Mouse (Mus musculus): ENCODE results near the gene Ankrd11. TPM values are rescaled to one million over a fixed set of nuclear protein-coding genes. Genes with fewer than 3 reads are reported as not detected.

Gene Ankrd11
- polyA plus RNA-seq, 1 experiment = 67.5 TPM

GRCm38 (mm10) chr8:122993031-122993430 lies 49.0 kb downstream of the Ankrd11 start:
- 65% methylated on average over 3 of the region's 3 CpGs for WGBS
- no peak for DNase-seq
- no peak overlapping the region for H3K4me3 ChIP-seq (replicated peaks; ENCODE audit: extremely low read depth, low read depth, low read length)
- peaks cover 44% of the 10 kb centered on the region for H3K4me1 ChIP-seq (ENCODE audit: control insufficient read depth, insufficient read depth, low read length)
- TF ChIP-seq POLR2A (IDR thresholded peaks at IDR 0.05; ENCODE audit: borderline replicate concordance, extremely low read depth, low read depth, low read length) (no peak), CTCF (IDR thresholded peaks at IDR 0.05; ENCODE audit: insufficient read depth, low read length) (no peak)

GRCm38 (mm10) chr8:122992296-122992695 lies 49.8 kb downstream of the Ankrd11 start:
- TF ChIP-seq POLR2A (IDR thresholded peaks at IDR 0.05; ENCODE audit: borderline replicate concordance, extremely low read depth, low read depth, low read length) (no peak), CTCF (IDR thresholded peaks at IDR 0.05; ENCODE audit: insufficient read depth, low read length) (no peak)
- no peak for DNase-seq
- 83% methylated on average over 2 of the region's 2 CpGs for WGBS
- H3K4me1 ChIP-seq (ENCODE audit: control insufficient read depth, insufficient read depth, low read length) = peaks cover 43% of the 10 kb centered on the region
- H3K4me3 ChIP-seq (replicated peaks; ENCODE audit: extremely low read depth, low read depth, low read length) = no peak overlapping the region

- Histone ChIP-seq H3K4me1 (ENCODE audit: control insufficient read depth, insufficient read depth, low read length) (peaks cover 46% of the 10 kb centered on the region), H3K4me3 (replicated peaks; ENCODE audit: extremely low read depth, low read depth, low read length) (no peak overlapping the region)
- no peak for DNase-seq
- TF ChIP-seq CTCF (IDR thresholded peaks at IDR 0.05; ENCODE audit: insufficient read depth, low read length) (no peak), POLR2A (IDR thresholded peaks at IDR 0.05; ENCODE audit: borderline replicate concordance, extremely low read depth, low read depth, low read length) (no peak)
- WGBS = 59% methylated on average over 5 of the region's 5 CpGs
These were observed 50.7 kb downstream of the Ankrd11 start for GRCm38 (mm10) chr8:122991368-122991767.

GRCm38 (mm10) chr8:122989976-122990375 lies 52.1 kb downstream of the Ankrd11 start:
- Histone ChIP-seq H3K4me3 (replicated peaks; ENCODE audit: extremely low read depth, low read depth, low read length) (no peak overlapping the region), H3K4me1 (ENCODE audit: control insufficient read depth, insufficient read depth, low read length) (peaks cover 56% of the 10 kb centered on the region)
- no peak for DNase-seq
- 42% methylated on average over 2 of the region's 2 CpGs for WGBS
- TF ChIP-seq CTCF (IDR thresholded peaks at IDR 0.05; ENCODE audit: insufficient read depth, low read length) = no peak
- TF ChIP-seq POLR2A (IDR thresholded peaks at IDR 0.05; ENCODE audit: borderline replicate concordance, extremely low read depth, low read depth, low read length) = no peak

- peaks cover 50% of the 10 kb centered on the region for H3K4me1 ChIP-seq (ENCODE audit: control insufficient read depth, insufficient read depth, low read length)
- 58% methylated on average over 3 of the region's 3 CpGs for WGBS
- H3K4me3 ChIP-seq (replicated peaks; ENCODE audit: extremely low read depth, low read depth, low read length) = no peak overlapping the region
- no peak for TF ChIP-seq CTCF (IDR thresholded peaks at IDR 0.05; ENCODE audit: insufficient read depth, low read length)
- TF ChIP-seq POLR2A (IDR thresholded peaks at IDR 0.05; ENCODE audit: borderline replicate concordance, extremely low read depth, low read depth, low read length) = no peak
- no peak for DNase-seq
These were observed 53.1 kb downstream of the Ankrd11 start for GRCm38 (mm10) chr8:122988955-122989354.

- WGBS = 11% methylated on average over 2 of the region's 2 CpGs
- Histone ChIP-seq H3K4me3 (replicated peaks; ENCODE audit: extremely low read depth, low read depth, low read length) (no peak overlapping the region), H3K4me1 (ENCODE audit: control insufficient read depth, insufficient read depth, low read length) (peaks cover 43% of the 10 kb centered on the region)
- TF ChIP-seq CTCF (IDR thresholded peaks at IDR 0.05; ENCODE audit: insufficient read depth, low read length) (no peak), POLR2A (IDR thresholded peaks at IDR 0.05; ENCODE audit: borderline replicate concordance, extremely low read depth, low read depth, low read length) (no peak)
- DNase-seq = no peak
These were observed 54.8 kb downstream of the Ankrd11 start for GRCm38 (mm10) chr8:122987255-122987654.

GRCm38 (mm10) chr8:122986501-122987184 lies 55.4 kb downstream of the Ankrd11 start:
- 71% methylated on average over 8 of the region's 8 CpGs for WGBS
- no peak for TF ChIP-seq CTCF (IDR thresholded peaks at IDR 0.05; ENCODE audit: insufficient read depth, low read length)
- no peak for TF ChIP-seq POLR2A (IDR thresholded peaks at IDR 0.05; ENCODE audit: borderline replicate concordance, extremely low read depth, low read depth, low read length)
- Histone ChIP-seq H3K4me3 (replicated peaks; ENCODE audit: extremely low read depth, low read depth, low read length) (no peak overlapping the region), H3K4me1 (ENCODE audit: control insufficient read depth, insufficient read depth, low read length) (peaks cover 40% of the 10 kb centered on the region)
- no peak for DNase-seq

GRCm38 (mm10) chr8:122984175-122984574 lies 57.9 kb downstream of the Ankrd11 start:
- DNase-seq = no peak
- TF ChIP-seq CTCF (IDR thresholded peaks at IDR 0.05; ENCODE audit: insufficient read depth, low read length) = no peak
- TF ChIP-seq POLR2A (IDR thresholded peaks at IDR 0.05; ENCODE audit: borderline replicate concordance, extremely low read depth, low read depth, low read length) = no peak
- Histone ChIP-seq H3K4me1 (ENCODE audit: control insufficient read depth, insufficient read depth, low read length) (peaks cover 32% of the 10 kb centered on the region), H3K4me3 (replicated peaks; ENCODE audit: extremely low read depth, low read depth, low read length) (no peak overlapping the region)
- WGBS = 76% methylated on average over 3 of the region's 3 CpGs

GRCm38 (mm10) chr8:122983178-122983942 lies 58.7 kb downstream of the Ankrd11 start:
- Histone ChIP-seq H3K4me1 (ENCODE audit: control insufficient read depth, insufficient read depth, low read length) (peaks cover 32% of the 10 kb centered on the region), H3K4me3 (replicated peaks; ENCODE audit: extremely low read depth, low read depth, low read length) (no peak overlapping the region)
- TF ChIP-seq CTCF (IDR thresholded peaks at IDR 0.05; ENCODE audit: insufficient read depth, low read length) = peak; percentile 8; the same call in 1 of the 2 replicates
- TF ChIP-seq POLR2A (IDR thresholded peaks at IDR 0.05; ENCODE audit: borderline replicate concordance, extremely low read depth, low read depth, low read length) = no peak
- DNase-seq = no peak
- 70% methylated on average over 19 of the region's 19 CpGs for WGBS
